Mouse (Mus musculus) central nervous system, embryonic 11.5 days (tissue): Measurements from ENCODE around the gene Cited4. TPM values are rescaled to one million over a fixed set of nuclear protein-coding genes. Genes with fewer than 3 reads are reported as not detected.

ENCODE experiments used
- polyA plus RNA-seq: library from polyadenylated mRNA; depleted of rRNA; stranded (reverse); fragments of >200 nt; gene quantifications from 2 replicates; pipeline ENCODE4 v1.2.3, GENCODE M21; 2012; rRNA removed

Cited4 gene
- 11.7 and 14.7 TPM in 2 replicates for polyA plus RNA-seq

GRCm38 (mm10) chr4:120666358-120667024, at the start of gene Cited4:
Gene Cited4 (plus strand): TSS chr4:120666572.

Other genes with a start within 250 kb of the Cited4 start
- gene Slfnl1, start 134.3 kb upstream of the Cited4 start, polyA plus RNA-seq, result 0.04 and 0.09 TPM in 2 replicates
- gene Ctps, start 96.3 kb upstream of the Cited4 start, polyA plus RNA-seq, result 67.0 and 82.0 TPM in 2 replicates
- gene Gm8439, start 77.8 kb upstream of the Cited4 start, polyA plus RNA-seq, result not detected in 2 replicates
- 3.0 and 5.9 TPM in 2 replicates for gene Kcnq4, start 82.0 kb downstream of the Cited4 start, polyA plus RNA-seq
- gene Nfyc, start 165.0 kb downstream of the Cited4 start, polyA plus RNA-seq, result 58.8 and 154 TPM in 2 replicates
- 6.1 and 6.8 TPM in 2 replicates for gene Rims3, start 188.2 kb downstream of the Cited4 start, polyA plus RNA-seq